Mouse (Mus musculus) retina, postnatal 1 day (tissue): ENCODE results near the gene Lrwd1.
"Not testable (repeated sequence)": the region's sequence is repeated elsewhere in the genome, so short reads cannot be mapped to it uniquely, and the experiment has no call there.

Experiments
- DNase-seq: peaks from one replicate; pipeline ENCODE4 v3.0.0-alpha.2; 2012

Lrwd1 gene

DNA sequence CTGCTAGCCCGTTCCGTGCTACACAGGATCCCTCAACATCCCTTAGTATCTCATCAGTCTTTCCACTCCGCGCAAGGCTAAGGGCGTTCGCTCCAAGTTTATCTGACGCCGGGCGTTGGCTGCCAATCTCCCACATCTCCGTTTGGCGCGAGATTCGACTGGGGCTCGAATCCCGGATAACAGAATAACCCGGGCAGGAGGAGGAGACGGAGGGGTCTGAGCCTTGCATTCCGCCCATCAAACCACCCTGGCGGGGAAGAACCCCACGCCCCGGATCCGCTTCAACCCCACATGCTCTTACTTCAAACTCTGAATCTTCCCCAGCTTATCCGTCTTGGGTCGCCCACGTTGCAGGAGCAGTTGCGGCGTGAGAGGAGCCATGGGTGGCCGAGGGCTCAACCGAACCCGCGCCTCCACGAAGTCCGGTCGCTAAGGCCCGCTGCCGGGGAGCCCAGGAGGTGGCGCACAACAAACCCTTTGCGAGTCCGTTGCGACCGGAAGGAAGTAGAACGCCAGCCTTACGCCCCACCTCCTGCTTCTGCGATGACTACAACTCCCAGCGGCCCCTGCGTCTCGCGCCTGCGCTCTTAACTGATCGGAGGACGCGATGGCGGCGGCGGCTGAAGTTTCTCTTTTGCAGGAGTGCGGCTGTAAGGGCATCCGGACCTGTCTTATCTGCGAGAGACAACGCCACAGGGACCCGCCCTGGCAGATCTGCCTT lies at the start of gene Lrwd1, which contains the start of gene Alkbh4:
Lrwd1 (minus strand) TSS at position 504 of the 721 bp plus-strand sequence.
Alkbh4 (plus strand) TSS at position 576 of the 721 bp plus-strand sequence.
- DNase-seq, result peak; percentile 97

- no peak for DNase-seq
These were observed 47.9 kb upstream of the Lrwd1 start for GRCm38 (mm10) chr5:136183766-136184165.

DNA sequence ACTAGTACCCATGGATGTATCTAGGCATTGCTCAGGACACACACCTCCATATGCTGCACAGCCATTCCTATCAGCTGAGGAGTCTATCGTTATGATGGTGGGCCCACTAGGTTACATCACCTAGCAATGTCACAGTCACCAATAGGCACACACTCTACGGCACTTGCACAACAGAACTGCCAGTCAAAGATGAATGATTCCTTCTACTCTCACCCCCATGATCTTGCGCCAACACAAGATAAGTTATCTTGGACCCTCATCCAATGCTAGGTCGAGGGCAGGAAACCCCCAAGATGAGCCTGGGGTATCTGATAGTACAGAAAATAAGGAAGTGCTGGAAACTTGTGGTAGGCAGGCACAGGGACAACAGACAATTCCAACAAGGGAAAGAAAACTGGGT lies 47.0 kb upstream of the Lrwd1 start:
- DNase-seq, result no peak

- no peak for DNase-seq
These were observed 46.2 kb upstream of the Lrwd1 start for GRCm38 (mm10) chr5:136182049-136182448.

GRCm38 (mm10) chr5:136181197-136181596 lies 45.3 kb upstream of the Lrwd1 start:
- DNase-seq, result no peak

DNA sequence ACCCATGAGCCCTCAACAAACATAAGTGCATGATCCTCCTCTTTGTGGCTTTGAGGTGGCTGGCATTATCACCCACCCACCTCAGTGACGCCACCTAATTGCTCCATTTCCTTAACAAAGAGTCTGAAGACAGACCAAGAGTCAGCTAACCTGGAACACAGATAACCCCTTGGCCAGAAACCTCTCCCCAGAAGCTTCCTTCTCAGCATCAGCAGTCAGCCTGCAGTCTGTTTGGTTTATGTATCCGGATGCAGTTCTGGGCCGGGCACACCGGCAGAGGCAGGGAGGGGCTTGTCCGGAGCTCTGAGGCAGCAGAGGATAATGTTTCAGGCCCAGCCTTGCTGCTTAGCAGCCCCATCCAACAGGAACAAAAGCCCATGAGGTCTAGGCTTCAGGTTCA lies 43.7 kb upstream of the Lrwd1 start:
- DNase-seq, result no peak

DNA sequence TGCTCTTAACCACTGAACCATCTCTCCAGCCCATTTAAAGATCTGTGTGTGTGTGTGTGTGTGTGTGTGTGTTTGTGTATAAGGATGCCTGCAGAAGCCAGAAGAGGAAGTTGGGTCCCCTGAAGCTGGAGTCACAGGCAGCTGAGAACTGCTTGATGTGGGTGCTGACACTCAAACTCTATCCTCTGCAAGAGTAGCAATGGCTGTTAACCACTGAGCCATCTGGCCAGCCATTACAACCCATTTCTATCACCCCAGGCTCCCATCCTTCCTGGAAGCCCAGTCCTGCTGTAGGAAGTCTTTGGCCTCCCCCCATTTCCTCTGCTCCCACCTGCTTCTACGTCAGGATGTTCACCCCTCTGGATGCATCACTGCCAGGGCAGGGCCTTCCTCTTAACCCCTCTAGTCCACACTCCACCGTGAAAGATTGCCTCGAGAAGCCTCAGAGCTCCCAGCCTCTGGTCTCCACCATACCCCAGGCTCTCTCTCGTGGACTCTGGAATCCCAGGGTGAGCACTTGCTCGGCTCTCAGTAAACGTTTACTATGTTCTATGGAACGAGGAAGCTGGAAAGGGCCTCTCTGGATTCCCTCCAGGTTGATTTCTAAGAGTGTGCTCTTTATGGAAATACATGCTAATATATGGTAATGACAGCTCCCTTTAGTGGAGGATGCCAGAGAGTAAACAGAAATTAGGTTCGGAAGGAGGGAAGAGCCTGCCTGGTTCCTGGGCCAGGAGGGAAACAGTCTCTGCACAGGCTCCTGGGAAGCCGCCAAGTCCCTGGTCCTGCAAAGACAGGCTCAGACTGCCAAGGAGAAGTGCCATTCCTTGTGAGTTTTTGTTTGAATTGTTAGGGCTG lies 38.0 kb upstream of the Lrwd1 start:
- DNase-seq, result no peak

- DNase-seq, result no peak
These were observed 37.1 kb upstream of the Lrwd1 start for GRCm38 (mm10) chr5:136172939-136173338.

DNA sequence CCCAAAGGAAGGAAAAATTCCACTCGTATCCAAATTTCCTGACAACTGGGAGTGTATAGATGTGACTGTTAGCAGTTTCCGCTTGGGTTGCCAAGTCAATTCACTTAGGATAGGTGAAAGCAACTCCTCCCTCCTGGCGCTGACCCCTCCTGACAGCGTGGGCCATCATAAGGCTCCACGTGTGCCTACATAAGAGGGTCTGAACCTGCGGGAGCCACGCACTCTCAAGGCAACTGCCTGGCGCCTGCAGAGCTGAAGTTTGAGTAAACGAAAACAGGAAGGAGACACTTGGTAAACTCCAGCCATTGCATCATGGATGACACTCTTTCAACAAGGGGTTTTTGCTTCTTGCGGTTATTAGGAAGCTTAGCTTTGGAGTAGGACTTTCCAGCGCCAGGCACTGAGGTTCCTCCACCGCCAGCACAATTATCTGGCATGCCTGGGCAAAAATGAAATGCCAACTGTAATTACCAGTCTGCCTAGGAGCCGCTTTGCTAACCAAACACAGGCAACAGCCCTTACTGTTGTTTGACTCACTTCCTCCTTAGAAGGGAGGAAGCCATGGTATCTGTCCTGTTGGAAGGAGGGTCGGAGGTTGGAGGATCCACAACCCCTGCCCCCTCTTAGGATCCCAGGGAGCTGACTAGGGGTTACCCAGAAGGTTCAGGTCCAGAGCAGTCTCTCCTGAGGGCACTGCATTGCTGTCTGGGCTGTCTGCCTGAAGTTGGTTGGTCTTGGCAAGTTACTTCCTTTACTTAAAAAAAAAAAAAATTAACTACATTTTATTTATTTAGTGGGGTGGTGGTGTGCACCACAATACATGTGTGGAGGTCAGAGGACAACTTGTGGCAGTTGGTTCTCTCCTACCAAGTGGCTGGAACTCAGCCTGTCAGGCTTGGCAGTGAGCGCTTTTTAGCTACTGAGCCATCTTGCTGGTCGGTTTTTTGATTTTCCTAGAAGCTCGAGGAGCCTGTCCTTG lies 35.8 kb upstream of the Lrwd1 start:
- peak; percentile 23 for DNase-seq

- DNase-seq, result peak; percentile 90
These were observed 34.9 kb upstream of the Lrwd1 start, which contains the start of gene Orai2 for GRCm38 (mm10) chr5:136170512-136171362. Gene Orai2, minus strand, starts transcription at chr5:136170713.

- DNase-seq, result no peak
These were observed 34.0 kb upstream of the Lrwd1 start for GRCm38 (mm10) chr5:136169626-136170511.

- DNase-seq, result no peak
These were observed 32.2 kb upstream of the Lrwd1 start for GRCm38 (mm10) chr5:136168071-136168470.

DNA sequence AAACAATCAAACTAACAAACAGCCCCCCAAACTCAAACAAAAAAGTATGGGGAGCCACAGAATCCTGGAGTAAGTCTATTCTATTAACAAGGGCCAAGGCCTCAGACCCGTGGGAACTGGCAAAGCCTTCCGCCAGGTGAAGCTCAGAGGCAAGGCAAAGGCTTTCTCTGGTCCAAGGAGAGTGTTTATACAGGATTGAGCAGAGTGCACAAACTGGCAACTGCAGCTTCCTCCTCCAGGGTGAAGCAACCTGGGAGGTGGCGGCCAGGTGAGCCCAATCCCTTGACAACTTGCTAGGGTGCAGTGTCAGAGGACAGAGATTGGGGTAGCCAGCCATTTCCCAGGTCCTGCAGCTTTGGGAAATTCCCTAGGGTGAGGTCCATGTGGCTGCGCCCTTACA lies 31.4 kb upstream of the Lrwd1 start:
- DNase-seq, result no peak

- DNase-seq, result no peak
These were observed 29.4 kb upstream of the Lrwd1 start for GRCm38 (mm10) chr5:136165246-136165645.

GRCm38 (mm10) chr5:136163807-136164474 lies 28.1 kb upstream of the Lrwd1 start:
- DNase-seq, result no peak

DNA sequence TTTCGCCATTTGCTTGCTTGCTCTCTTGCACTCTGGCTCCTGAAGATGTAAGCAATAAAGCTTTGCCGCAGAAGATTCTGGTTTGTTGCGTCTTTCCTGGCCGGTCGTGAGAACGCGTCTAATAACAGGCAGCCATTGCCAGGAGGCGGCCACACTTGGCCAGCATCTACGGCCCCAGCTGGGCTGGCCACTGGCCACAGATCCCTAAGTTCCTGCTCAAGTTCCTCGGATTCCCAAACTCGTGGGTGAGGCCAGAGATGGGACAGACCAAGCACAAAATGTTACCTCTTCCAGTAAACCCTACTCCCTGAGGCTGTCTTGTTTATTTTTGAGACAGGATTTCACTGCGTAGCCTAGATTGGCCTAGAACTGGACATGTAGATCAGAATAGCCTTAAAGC lies 24.2 kb upstream of the Lrwd1 start:
- not testable (repeated sequence) for DNase-seq

GRCm38 (mm10) chr5:136155399-136155798 lies 19.5 kb upstream of the Lrwd1 start:
- no peak for DNase-seq

DNA sequence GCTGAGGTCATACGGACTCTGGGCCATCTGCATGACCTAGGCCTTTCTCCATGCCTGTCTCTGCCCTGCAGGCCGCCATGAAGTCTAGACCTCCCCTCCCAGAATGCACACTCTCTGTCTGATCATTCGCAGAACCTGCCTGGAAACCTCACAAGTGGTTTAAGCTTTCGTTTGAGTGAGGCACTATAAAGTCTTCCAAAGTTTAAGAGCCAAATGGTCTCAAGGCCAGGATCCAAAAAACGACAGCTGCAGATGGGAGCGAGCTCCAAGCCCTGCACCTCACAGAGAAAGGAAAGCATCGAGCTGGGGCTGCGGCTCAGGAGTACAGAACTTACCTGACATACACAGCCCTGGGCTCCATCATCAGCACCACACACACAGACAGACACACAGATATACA lies 16.5 kb upstream of the Lrwd1 start:
- DNase-seq, result no peak

GRCm38 (mm10) chr5:136149134-136149576 lies 13.3 kb upstream of the Lrwd1 start:
- not testable (repeated sequence) for DNase-seq

DNA sequence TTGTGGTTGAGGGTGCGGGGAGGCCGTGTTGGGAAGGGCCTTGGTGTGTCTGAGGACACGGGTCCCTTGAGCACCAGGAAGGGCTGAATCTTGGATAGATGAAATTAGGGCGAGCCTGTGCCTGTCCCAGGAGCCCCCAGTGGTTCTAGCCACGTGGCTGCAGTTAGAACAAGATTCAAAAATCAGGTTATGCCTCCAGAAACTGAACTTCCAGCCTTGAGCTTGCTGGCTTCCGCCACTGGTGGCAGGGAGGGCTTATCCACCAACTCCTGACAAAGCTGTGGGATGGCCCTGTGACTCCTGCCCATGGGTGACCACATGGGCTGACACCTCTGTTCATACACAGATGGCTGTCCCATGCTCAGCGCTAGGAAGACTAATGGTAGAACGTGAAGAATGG lies 11.8 kb upstream of the Lrwd1 start:
- DNase-seq, result no peak
